Mouse (Mus musculus): ENCODE data around the gene Tnni3. TPM values are rescaled to one million over a fixed set of nuclear protein-coding genes. Genes with fewer than 3 reads are reported as not detected.
A peak's percentile ranks its signal among the peaks of the same experiment; 100 is the strongest.
"Not testable (repeated sequence)": the region's sequence is repeated elsewhere in the genome, so short reads cannot be mapped to it uniquely, and the experiment has no call there.

Tnni3 gene
- polyA plus RNA-seq, 1 experiment from 2014 or later, result 0.46 TPM

GRCm38 (mm10) chr7:4536369-4536768 is 12.3 kb upstream of the Tnni3 start:
- ATAC-seq, result no peak
- Histone ChIP-seq H3K36me3 (replicated peaks; ENCODE audit: insufficient read depth, low read length) (no peaks in the 10 kb centered on the region), H3K4me1 (ENCODE audit: insufficient read depth) (peaks cover 2% of the 10 kb centered on the region; the same call in 1 of the 2 replicates), H3K4me3 (ENCODE audit: low read depth, low read length) (no peak overlapping the region), H3K4me2 (ENCODE audit: low read depth, low read length) (no peak overlapping the region), H3K27ac (ENCODE audit: low read depth) (no peak overlapping the region), H3K9me3 (ENCODE audit: low read length) (no peaks in the 10 kb centered on the region), H3K27me3 (ENCODE audit: insufficient read depth, low read length) (peaks cover 9% of the 10 kb centered on the region), H3K9ac (replicated peaks) (no peak overlapping the region)
- DNase-seq, result no peak
- WGBS (ENCODE audit: insufficient replicate concordance), result 82% methylated on average over 4 of the region's 4 CpGs
- TF ChIP-seq EP300 (IDR thresholded peaks at IDR 0.05; ENCODE audit: low read depth), result no peak
- no peak for TF ChIP-seq CTCF (IDR thresholded peaks at IDR 0.05; ENCODE audit: low read depth)

DNA sequence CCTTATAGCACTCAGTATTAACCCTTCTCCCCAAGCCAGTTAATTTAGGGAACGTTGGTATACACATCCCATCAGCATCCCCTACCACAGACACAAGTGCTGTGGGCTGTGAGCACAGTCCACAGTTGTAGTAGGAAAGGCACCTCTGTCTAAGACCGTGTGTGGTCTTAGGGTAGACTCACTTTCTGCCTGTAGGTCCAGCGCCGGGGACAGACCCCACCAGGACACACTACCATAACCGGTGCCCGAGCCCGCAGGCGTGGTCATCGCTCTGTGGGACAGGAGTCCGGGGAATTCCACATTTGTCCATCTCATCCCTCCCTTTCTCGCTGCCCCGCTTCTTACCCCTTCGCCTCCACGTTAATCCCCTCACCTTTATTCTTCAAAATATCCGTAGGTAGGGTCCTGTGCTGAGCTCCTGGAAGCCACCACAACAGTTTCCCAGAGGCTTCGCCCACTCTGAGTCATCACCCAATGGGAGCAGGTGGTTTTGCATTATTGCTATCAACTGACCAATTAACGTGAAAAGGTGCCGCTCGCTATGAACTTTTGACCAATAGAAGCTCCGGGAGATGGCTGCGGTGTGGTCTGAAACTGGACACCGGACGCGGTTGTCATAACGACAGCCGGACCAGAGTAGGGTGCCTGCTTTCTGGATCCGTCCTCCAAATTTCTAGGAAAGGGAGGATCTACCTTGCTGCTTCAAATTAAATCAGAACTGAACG is 8.1 kb upstream of the Tnni3 start, which contains the start of gene Dnaaf3:
TSS of gene Dnaaf3 (minus strand) at position 449 of the 725 bp plus-strand sequence.
- WGBS (ENCODE audit: insufficient replicate concordance), result 9% methylated on average over 28 of the region's 28 CpGs
- Histone ChIP-seq H3K4me1 (ENCODE audit: insufficient read depth) (peaks cover 2% of the 10 kb centered on the region; the same call in 1 of the 2 replicates), H3K9me3 (ENCODE audit: low read length) (no peaks in the 10 kb centered on the region), H3K4me3 (ENCODE audit: low read depth, low read length) (peak within 1 kb of the TSS; percentile 22; the same call in 1 of the 2 replicates), H3K9ac (replicated peaks) (no peak within 1 kb of the TSS), H3K27ac (ENCODE audit: low read depth) (no peak within 1 kb of the TSS), H3K4me2 (ENCODE audit: low read depth, low read length) (peak within 1 kb of the TSS; percentile 61), H3K27me3 (ENCODE audit: insufficient read depth, low read length) (peaks cover 9% of the 10 kb centered on the region), H3K36me3 (replicated peaks; ENCODE audit: insufficient read depth, low read length) (no peaks in the 10 kb centered on the region)
- ATAC-seq (peak; percentile 94), DNase-seq (peak; percentile 70)
- TF ChIP-seq CTCF (IDR thresholded peaks at IDR 0.05; ENCODE audit: low read depth), result no peak

GRCm38 (mm10) chr7:4530166-4530565 is 6.1 kb upstream of the Tnni3 start:
- not testable (repeated sequence) for H3K36me3 ChIP-seq (replicated peaks; ENCODE audit: insufficient read depth, low read length); H3K4me2 ChIP-seq (ENCODE audit: low read depth, low read length); H3K27me3 ChIP-seq (ENCODE audit: insufficient read depth, low read length); DNase-seq; H3K27ac ChIP-seq (ENCODE audit: low read depth); H3K4me3 ChIP-seq (ENCODE audit: low read depth, low read length); H3K4me1 ChIP-seq (ENCODE audit: insufficient read depth); H3K9me3 ChIP-seq (ENCODE audit: low read length); ATAC-seq; H3K9ac ChIP-seq (replicated peaks)
- 49% methylated on average over 6 of the region's 8 CpGs for WGBS (ENCODE audit: insufficient replicate concordance)

DNA sequence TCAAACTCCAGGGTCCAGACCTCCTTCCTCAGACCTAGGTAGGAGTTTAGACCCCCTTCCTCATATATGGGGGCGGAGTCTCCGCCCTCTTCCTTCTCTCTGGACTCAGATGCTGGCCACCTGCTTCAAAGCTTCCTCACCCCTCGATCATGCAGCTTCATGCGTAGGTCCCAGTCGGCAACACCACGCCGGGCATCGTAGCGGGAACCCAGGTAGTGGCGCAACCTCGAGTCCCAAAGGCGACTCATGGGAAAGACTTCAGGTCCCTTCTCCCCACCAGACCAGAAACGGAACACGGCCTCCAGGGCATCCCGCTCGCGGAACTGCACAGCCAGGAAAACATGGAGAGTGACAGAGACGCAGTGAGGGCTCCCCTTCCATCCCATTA is 3.3 kb upstream of the Tnni3 start:
- TF ChIP-seq CTCF (IDR thresholded peaks at IDR 0.05; ENCODE audit: low read depth) (no peak), EP300 (IDR thresholded peaks at IDR 0.05; ENCODE audit: low read depth) (no peak)
- Histone ChIP-seq H3K36me3 (replicated peaks; ENCODE audit: insufficient read depth, low read length) (no peaks in the 10 kb centered on the region), H3K4me2 (ENCODE audit: low read depth, low read length) (peak overlapping the region; percentile 64), H3K9me3 (ENCODE audit: low read length) (no peaks in the 10 kb centered on the region), H3K9ac (replicated peaks) (no peak overlapping the region), H3K4me3 (ENCODE audit: low read depth, low read length) (no peak overlapping the region), H3K4me1 (ENCODE audit: insufficient read depth) (peaks cover 10% of the 10 kb centered on the region; the same call in 1 of the 2 replicates), H3K27ac (ENCODE audit: low read depth) (no peak overlapping the region), H3K27me3 (ENCODE audit: insufficient read depth, low read length) (peaks cover 9% of the 10 kb centered on the region)
- DNase-seq, result no peak
- WGBS (ENCODE audit: insufficient replicate concordance), result 56% methylated on average over 18 of the region's 18 CpGs
- ATAC-seq, result no peak

DNA sequence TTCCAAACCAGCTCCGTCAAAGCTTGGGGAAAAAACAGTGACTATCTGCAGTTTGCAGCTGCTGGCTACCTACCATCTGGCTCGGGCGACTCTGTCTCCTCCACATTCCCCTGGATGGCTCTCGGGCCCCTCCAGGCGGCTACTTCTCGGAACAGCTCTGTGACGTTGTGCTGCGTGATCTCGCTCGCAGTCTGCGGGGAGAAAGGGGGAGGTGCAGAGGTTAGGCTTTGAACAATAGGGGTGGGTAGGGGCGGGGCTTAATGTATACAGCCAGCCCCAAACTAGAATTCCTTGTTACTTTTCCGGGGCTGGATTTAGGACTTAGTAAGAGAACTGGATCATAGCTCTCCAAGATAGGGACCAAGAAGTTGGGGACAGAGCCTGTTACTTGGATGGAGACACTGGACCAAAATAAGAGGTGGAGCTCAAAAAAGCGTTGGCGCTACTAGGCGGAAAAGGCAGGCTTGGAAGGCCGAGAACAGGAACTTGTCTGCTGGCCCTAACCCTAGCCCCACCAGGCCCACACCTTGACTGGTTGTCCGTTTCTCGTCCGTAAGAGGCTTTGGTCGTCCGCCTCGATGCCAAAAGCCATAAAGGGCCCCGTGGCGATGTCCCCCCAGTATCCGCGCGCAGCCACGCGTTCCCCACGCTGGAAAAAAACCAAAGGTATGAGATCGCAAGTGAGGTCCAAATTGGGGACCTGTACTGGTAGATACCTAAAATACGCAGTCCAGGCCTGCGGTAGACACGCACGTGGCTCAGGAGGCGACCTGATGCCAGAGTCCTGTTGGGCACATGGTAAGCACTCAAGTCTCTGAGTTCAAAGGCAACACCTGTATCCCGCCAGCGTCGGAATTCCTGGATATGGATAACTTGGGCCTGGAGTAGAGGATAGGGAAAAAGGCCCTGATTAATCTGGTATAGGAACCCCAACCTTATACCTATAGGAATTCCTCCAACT is 2.6 kb upstream of the Tnni3 start:
- H3K36me3 ChIP-seq (replicated peaks; ENCODE audit: insufficient read depth, low read length), result no peaks in the 10 kb centered on the region
- no peaks in the 10 kb centered on the region for H3K9me3 ChIP-seq (ENCODE audit: low read length)
- H3K4me1 ChIP-seq (ENCODE audit: insufficient read depth), result peaks cover 8% of the 10 kb centered on the region; the same call in 1 of the 2 replicates
- TF ChIP-seq CTCF (IDR thresholded peaks at IDR 0.05; ENCODE audit: low read depth) (peak; percentile 81), EP300 (IDR thresholded peaks at IDR 0.05; ENCODE audit: low read depth) (peak; percentile 41; the same call in 1 of the 2 replicates)
- H3K4me2 ChIP-seq (ENCODE audit: low read depth, low read length), result peak overlapping the region; percentile 64
- DNase-seq (peak; percentile 82), ATAC-seq (peak; percentile 90)
- H3K9ac ChIP-seq (replicated peaks), result peak overlapping the region; percentile 50; the same call in 1 of the 2 replicates
- 21% methylated on average over 40 of the region's 40 CpGs for WGBS (ENCODE audit: insufficient replicate concordance)
- peaks cover 5% of the 10 kb centered on the region for H3K27me3 ChIP-seq (ENCODE audit: insufficient read depth, low read length)
- H3K4me3 ChIP-seq (ENCODE audit: low read depth, low read length), result peak overlapping the region; percentile 31
- no peak overlapping the region; the same call in 1 of the 2 replicates for H3K27ac ChIP-seq (ENCODE audit: low read depth)
